8 mouse cellular contexts compared by ENCODE assay signal in genomic region chr17:80289280-80290073, GRCm38 (mm10). TPM values are rescaled to one million over a fixed set of nuclear protein-coding genes. Genes with fewer than 3 reads are reported as not detected.
DNase-seq lines count a peak whose midpoint lies in the region; ATAC-seq lines count a peak whose summit lies in the region.

No protein-coding gene starts in this region.

- H3K9ac ChIP-seq in kidney, embryonic 16.5 days (replicated peaks; ENCODE audit: low read length), result peak overlapping the region; percentile 93

- under 1% methylated on average over 30 of the region's 30 CpGs for WGBS in kidney, embryonic 16.5 days

- H3K4me2 ChIP-seq in kidney, embryonic 16.5 days (replicated peaks; ENCODE audit: low read depth, low read length), result peak overlapping the region; percentile 75

- peaks cover 12% of the 10 kb centered on the region for H3K4me1 ChIP-seq in kidney, embryonic 16.5 days (ENCODE audit: insufficient read depth, low read length)

- no peaks in the 10 kb centered on the region for H3K36me3 ChIP-seq in kidney, embryonic 16.5 days (ENCODE audit: insufficient read depth, low read length)

- H3K9me3 ChIP-seq in kidney, embryonic 16.5 days (ENCODE audit: low read length), result no peaks in the 10 kb centered on the region

- peak overlapping the region; percentile 82 for H3K27ac ChIP-seq in kidney, embryonic 16.5 days (ENCODE audit: low read length)

- H3K4me3 ChIP-seq in kidney, embryonic 16.5 days (ENCODE audit: low read length), result peak overlapping the region; percentile 99

- ATAC-seq in kidney, embryonic 16.5 days (ENCODE audit: low FRiP score, low TSS enrichment), result no peak; the same call in 1 of the 2 replicates
- peak; percentile 4; the same call in 1 of the 2 replicates for ATAC-seq in granulocyte monocyte progenitor cell, adult 5-6 weeks (replicated peaks; ENCODE audit: poor library complexity, severe bottlenecking)
- peak; percentile 6; the same call in 1 of the 2 replicates for ATAC-seq in megakaryocyte progenitor cell, adult 5-6 weeks (replicated peaks; ENCODE audit: poor library complexity)

- no peaks in the 10 kb centered on the region for H3K27me3 ChIP-seq in kidney, embryonic 16.5 days (ENCODE audit: insufficient read depth, low read length)

- no peak for DNase-seq in kidney, adult 11 months
- peak; percentile 14 for DNase-seq in adipocyte (ENCODE audit: low spot score)
- no peak for DNase-seq in right cerebral cortex, postnatal 14 days
- no peak for DNase-seq in layer of hippocampus, postnatal 14 days (ENCODE audit: low spot score in 2 of 2)
- no peak for DNase-seq in thymus, postnatal 14 days

RNA-seq across cellular contexts. Expression of gene Morn2, which starts 0.5 kb away (rescaled TPM):
- 38.9 and 39.7 TPM in 2 replicates for polyA plus RNA-seq in kidney, embryonic 16.5 days (2015; fragmentation: Nextera tagmentation; extraction: Ambion mirVana)
- 20.9 and 22.7 TPM in 2 replicates for total RNA-seq in granulocyte monocyte progenitor cell, adult 5-6 weeks (2014; fragmentation: Nextera tagmentation)
- 2.9 and 8.1 TPM in 2 replicates for total RNA-seq in granulocyte monocyte progenitor cell, adult 5-6 weeks (2017)
- 8.9 and 13.4 TPM in 2 replicates for total RNA-seq in megakaryocyte progenitor cell, adult 5-6 weeks (2015)
- 7.1 and 14.9 TPM in 2 replicates for total RNA-seq in megakaryocyte progenitor cell, adult 5-6 weeks (2017)
- total RNA-seq in layer of hippocampus, postnatal 14 days (2021), result 10 to 100 TPM; 17.2 to 19.0 TPM

RNA-seq across cellular contexts. Expression of gene Dhx57, which starts 0.8 kb away (rescaled TPM):
- 15.4 and 15.9 TPM in 2 replicates for polyA plus RNA-seq in kidney, embryonic 16.5 days (2015; fragmentation: Nextera tagmentation; extraction: Ambion mirVana)
- 10.2 and 10.5 TPM in 2 replicates for total RNA-seq in granulocyte monocyte progenitor cell, adult 5-6 weeks (2014; fragmentation: Nextera tagmentation)
- total RNA-seq in granulocyte monocyte progenitor cell, adult 5-6 weeks (2017), result 11.4 and 11.7 TPM in 2 replicates
- 9.2 and 11.3 TPM in 2 replicates for total RNA-seq in megakaryocyte progenitor cell, adult 5-6 weeks (2015)
- total RNA-seq in megakaryocyte progenitor cell, adult 5-6 weeks (2017), result 10.2 and 15.3 TPM in 2 replicates
- total RNA-seq in layer of hippocampus, postnatal 14 days (2021), result 10 to 100 TPM; 38.2 to 41.7 TPM

RNA-seq across cellular contexts. Expression of gene Arhgef33, which starts 17.7 kb away (rescaled TPM):
- 0.55 and 0.92 TPM in 2 replicates for polyA plus RNA-seq in kidney, embryonic 16.5 days (2015; fragmentation: Nextera tagmentation; extraction: Ambion mirVana)
- total RNA-seq in granulocyte monocyte progenitor cell, adult 5-6 weeks (2014; fragmentation: Nextera tagmentation), result 1.0 TPM in 1 of 2 replicates, not detected in the other
- 4.1 TPM in 1 of 2 replicates, not detected in the other for total RNA-seq in granulocyte monocyte progenitor cell, adult 5-6 weeks (2017)
- total RNA-seq in megakaryocyte progenitor cell, adult 5-6 weeks (2015), result 0.35 TPM in 1 of 2 replicates, not detected in the other
- total RNA-seq in megakaryocyte progenitor cell, adult 5-6 weeks (2017), result 1.7 TPM in 1 of 2 replicates, not detected in the other
- 1 to 10 TPM; 1.7 to 2.4 TPM for total RNA-seq in layer of hippocampus, postnatal 14 days (2021)
